Mouse (Mus musculus): ENCODE measurements around the gene Acsbg2.

DNA sequence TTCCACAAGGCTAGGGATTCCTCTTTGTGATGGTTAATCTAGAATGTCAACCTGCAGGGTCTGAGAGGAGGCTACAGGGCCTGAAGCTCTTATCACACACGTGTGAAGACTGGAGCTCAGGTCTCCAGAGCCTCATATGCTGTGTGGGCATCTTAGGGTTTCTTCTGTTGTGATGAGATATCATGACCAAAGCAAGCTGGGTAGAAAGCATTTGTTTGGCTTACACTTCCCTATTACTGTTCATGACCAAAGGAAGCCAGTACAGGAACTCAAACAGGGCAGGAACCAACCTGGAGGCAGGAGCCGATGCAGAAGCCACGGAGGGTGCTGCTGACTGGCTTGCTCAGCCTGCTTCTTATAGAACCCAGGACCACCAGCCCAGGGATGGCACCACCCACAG is 18.8 kb downstream of the Acsbg2 start:
- no peak for TF ChIP-seq GATA1 (IDR thresholded peaks at IDR 0.05; ENCODE audit: low read length)
- no peak for TF ChIP-seq TAL1 (IDR thresholded peaks at IDR 0.05; ENCODE audit: low read length)
